Mouse (Mus musculus): ENCODE results near the gene Dpp9. TPM values are rescaled to one million over a fixed set of nuclear protein-coding genes. Genes with fewer than 3 reads are reported as not detected.

Dpp9 gene
- total and polyA plus RNA-seq, 2 experiments: 10.7 to 55.4 TPM

- Histone ChIP-seq H3K27me3 (ENCODE audit: control insufficient read depth, insufficient read depth, low read length) (no peaks in the 10 kb centered on the region), H3K4me3 (ENCODE audit: insufficient read depth, low read depth, low read length) (no peak overlapping the region), H3K9ac (ENCODE audit: low read depth, low read length) (no peak overlapping the region), H3K4me1 (ENCODE audit: control insufficient read depth, insufficient read depth, low read length) (no peaks in the 10 kb centered on the region), H3K27ac (replicated peaks; ENCODE audit: insufficient read depth, low read depth, low read length) (no peak overlapping the region), H3K36me3 (ENCODE audit: control insufficient read depth, insufficient read depth, low read length) (no peaks in the 10 kb centered on the region), H3K79me2 (ENCODE audit: control insufficient read depth, insufficient read depth, low read length) (no peaks in the 10 kb centered on the region)
- TF ChIP-seq POLR2A (IDR thresholded peaks at IDR 0.05; ENCODE audit: extremely low read depth, insufficient read depth, low read length) (no peak), CTCF (IDR thresholded peaks at IDR 0.05; ENCODE audit: low read depth, low read length) (peak; percentile 28; the same call in 1 of the 2 replicates)
- WGBS: 5% methylated on average over 33 of the region's 33 CpGs
- DNase-seq (ENCODE audit: extremely low read depth, low read depth, low spot score): peak; percentile 55
These were observed 23.1 kb upstream of the Dpp9 start for GRCm38 (mm10) chr17:56241541-56242401.

DNA sequence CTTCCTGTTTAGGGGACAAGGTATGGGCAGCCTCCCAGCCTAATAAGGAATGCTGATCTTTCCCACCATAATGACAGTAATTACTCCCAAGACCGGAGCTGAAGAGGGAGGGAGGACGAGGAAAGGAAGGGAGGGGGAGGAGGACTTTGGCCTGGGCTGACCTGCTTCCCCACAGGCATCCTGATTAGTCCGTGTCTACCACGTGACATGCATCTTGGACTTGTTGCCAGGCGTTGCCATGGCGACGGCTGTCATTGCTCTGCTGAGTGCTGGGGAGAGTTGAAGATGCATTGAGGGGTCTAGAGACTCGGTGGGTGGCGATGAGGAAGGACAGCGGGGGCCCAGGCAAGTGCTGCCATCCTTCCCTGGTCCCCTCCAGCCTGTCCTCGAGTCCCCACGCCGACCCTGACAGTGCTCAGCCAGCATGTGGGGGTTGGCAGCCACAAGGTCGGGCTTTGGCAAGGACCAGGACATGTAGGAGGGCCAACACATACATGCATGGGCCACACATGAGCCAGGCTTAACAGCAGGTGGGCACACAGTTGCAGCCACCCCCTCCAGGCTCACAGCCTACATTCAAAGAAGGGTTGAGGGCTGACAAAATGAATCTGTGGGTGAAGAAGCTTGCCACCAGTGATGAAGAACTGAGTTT is 15.2 kb upstream of the Dpp9 start:
- H3K9ac ChIP-seq (ENCODE audit: low read depth, low read length): no peak overlapping the region
- no peaks in the 10 kb centered on the region for H3K27me3 ChIP-seq (ENCODE audit: control insufficient read depth, insufficient read depth, low read length)
- H3K27ac ChIP-seq (replicated peaks; ENCODE audit: insufficient read depth, low read depth, low read length): no peak overlapping the region
- no peaks in the 10 kb centered on the region for H3K36me3 ChIP-seq (ENCODE audit: control insufficient read depth, insufficient read depth, low read length)
- no peak for TF ChIP-seq POLR2A (IDR thresholded peaks at IDR 0.05; ENCODE audit: extremely low read depth, insufficient read depth, low read length)
- no peak for TF ChIP-seq CTCF (IDR thresholded peaks at IDR 0.05; ENCODE audit: low read depth, low read length)
- H3K79me2 ChIP-seq (ENCODE audit: control insufficient read depth, insufficient read depth, low read length): no peaks in the 10 kb centered on the region
- no peak overlapping the region for H3K4me3 ChIP-seq (ENCODE audit: insufficient read depth, low read depth, low read length)
- WGBS: 5% methylated on average over 14 of the region's 14 CpGs
- peak; percentile 61 for DNase-seq (ENCODE audit: extremely low read depth, low read depth, low spot score)
- H3K4me1 ChIP-seq (ENCODE audit: control insufficient read depth, insufficient read depth, low read length): no peaks in the 10 kb centered on the region

DNA sequence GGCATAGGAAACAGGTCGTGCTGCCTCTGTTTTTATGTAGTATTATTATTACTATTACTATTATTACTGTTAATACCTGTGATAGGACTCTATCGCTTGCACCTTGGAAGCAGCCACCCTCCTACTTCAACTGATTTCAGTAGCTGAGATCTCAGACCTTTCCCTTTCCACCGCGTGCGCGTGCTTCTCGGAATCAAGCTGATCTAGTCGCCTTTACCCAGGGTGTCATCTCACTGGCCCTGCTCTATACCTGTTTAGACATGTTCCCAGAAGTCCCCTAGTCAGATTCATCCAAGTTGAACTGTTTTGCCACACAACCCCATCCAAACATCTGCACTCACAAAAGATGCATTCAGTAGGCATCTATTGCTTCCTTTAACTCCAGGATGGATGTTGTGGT is 14.7 kb upstream of the Dpp9 start:
- no peaks in the 10 kb centered on the region for H3K79me2 ChIP-seq (ENCODE audit: control insufficient read depth, insufficient read depth, low read length)
- 59% methylated on average over 8 of the region's 8 CpGs for WGBS
- H3K27ac ChIP-seq (replicated peaks; ENCODE audit: insufficient read depth, low read depth, low read length): no peak overlapping the region
- H3K4me1 ChIP-seq (ENCODE audit: control insufficient read depth, insufficient read depth, low read length): no peaks in the 10 kb centered on the region
- H3K9ac ChIP-seq (ENCODE audit: low read depth, low read length): no peak overlapping the region
- no peak for DNase-seq (ENCODE audit: extremely low read depth, low read depth, low spot score)
- H3K36me3 ChIP-seq (ENCODE audit: control insufficient read depth, insufficient read depth, low read length): no peaks in the 10 kb centered on the region
- H3K4me3 ChIP-seq (ENCODE audit: insufficient read depth, low read depth, low read length): no peak overlapping the region
- no peak for TF ChIP-seq CTCF (IDR thresholded peaks at IDR 0.05; ENCODE audit: low read depth, low read length)
- no peak for TF ChIP-seq POLR2A (IDR thresholded peaks at IDR 0.05; ENCODE audit: extremely low read depth, insufficient read depth, low read length)
- H3K27me3 ChIP-seq (ENCODE audit: control insufficient read depth, insufficient read depth, low read length): no peaks in the 10 kb centered on the region

DNA sequence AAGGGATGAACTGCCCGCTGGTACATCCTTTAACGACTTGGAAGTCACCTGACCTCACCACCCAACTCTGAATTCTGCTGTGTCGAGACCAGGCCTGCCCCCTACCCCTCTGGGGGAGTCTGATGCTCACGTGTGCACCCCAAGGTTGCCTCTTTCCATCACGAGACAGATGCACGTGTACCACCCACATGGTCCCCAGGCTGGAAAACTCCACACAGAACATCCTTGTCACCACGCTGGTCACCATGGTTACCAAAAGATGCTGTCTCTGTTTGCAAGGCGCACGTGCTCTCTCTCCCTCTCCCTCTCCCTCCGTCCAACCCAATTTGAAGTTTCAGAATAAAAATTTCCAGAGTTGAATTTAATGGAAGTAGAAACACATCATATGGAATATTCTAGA is 11.2 kb upstream of the Dpp9 start:
- no peaks in the 10 kb centered on the region for H3K79me2 ChIP-seq (ENCODE audit: control insufficient read depth, insufficient read depth, low read length)
- WGBS: 81% methylated on average over 10 of the region's 10 CpGs
- no peak for DNase-seq (ENCODE audit: extremely low read depth, low read depth, low spot score)
- TF ChIP-seq CTCF (IDR thresholded peaks at IDR 0.05; ENCODE audit: low read depth, low read length) (no peak), POLR2A (IDR thresholded peaks at IDR 0.05; ENCODE audit: extremely low read depth, insufficient read depth, low read length) (no peak)
- no peak overlapping the region for H3K4me3 ChIP-seq (ENCODE audit: insufficient read depth, low read depth, low read length)
- H3K27ac ChIP-seq (replicated peaks; ENCODE audit: insufficient read depth, low read depth, low read length): no peak overlapping the region
- no peaks in the 10 kb centered on the region for H3K36me3 ChIP-seq (ENCODE audit: control insufficient read depth, insufficient read depth, low read length)
- no peaks in the 10 kb centered on the region for H3K4me1 ChIP-seq (ENCODE audit: control insufficient read depth, insufficient read depth, low read length)
- no peaks in the 10 kb centered on the region for H3K27me3 ChIP-seq (ENCODE audit: control insufficient read depth, insufficient read depth, low read length)
- H3K9ac ChIP-seq (ENCODE audit: low read depth, low read length): no peak overlapping the region

DNA sequence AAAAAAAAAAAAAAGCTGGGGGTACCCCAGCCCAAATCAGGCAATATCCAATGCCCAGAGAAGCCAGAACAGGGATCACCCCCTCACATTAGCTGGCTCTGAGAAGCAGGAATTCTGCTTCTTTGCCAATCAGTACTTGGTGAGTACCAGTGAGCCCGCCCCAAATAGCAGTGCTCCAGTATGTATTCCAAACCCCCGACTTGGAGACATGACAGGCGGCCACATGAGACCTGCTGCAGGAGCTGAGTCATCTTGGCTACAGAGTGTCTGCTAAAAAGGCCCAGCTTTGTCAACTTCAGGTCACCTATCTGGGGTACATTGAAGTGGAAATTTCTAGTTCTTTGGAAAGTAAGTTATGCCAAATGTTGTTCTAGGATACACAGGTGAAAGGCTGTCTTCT is 7.9 kb upstream of the Dpp9 start:
- Histone ChIP-seq H3K9ac (ENCODE audit: low read depth, low read length) (no peak overlapping the region), H3K79me2 (ENCODE audit: control insufficient read depth, insufficient read depth, low read length) (no peaks in the 10 kb centered on the region), H3K4me1 (ENCODE audit: control insufficient read depth, insufficient read depth, low read length) (no peaks in the 10 kb centered on the region), H3K36me3 (ENCODE audit: control insufficient read depth, insufficient read depth, low read length) (no peaks in the 10 kb centered on the region), H3K4me3 (ENCODE audit: insufficient read depth, low read depth, low read length) (no peak overlapping the region), H3K27ac (replicated peaks; ENCODE audit: insufficient read depth, low read depth, low read length) (no peak overlapping the region), H3K27me3 (ENCODE audit: control insufficient read depth, insufficient read depth, low read length) (no peaks in the 10 kb centered on the region)
- no peak for TF ChIP-seq POLR2A (IDR thresholded peaks at IDR 0.05; ENCODE audit: extremely low read depth, insufficient read depth, low read length)
- TF ChIP-seq CTCF (IDR thresholded peaks at IDR 0.05; ENCODE audit: low read depth, low read length): no peak
- no peak for DNase-seq (ENCODE audit: extremely low read depth, low read depth, low spot score)
- WGBS: 82% methylated on average over 3 of the region's 3 CpGs

GRCm38 (mm10) chr17:56224916-56225315 is 6.2 kb upstream of the Dpp9 start:
- DNase-seq (ENCODE audit: extremely low read depth, low read depth, low spot score): no peak
- no peaks in the 10 kb centered on the region for H3K27me3 ChIP-seq (ENCODE audit: control insufficient read depth, insufficient read depth, low read length)
- no peak for TF ChIP-seq POLR2A (IDR thresholded peaks at IDR 0.05; ENCODE audit: extremely low read depth, insufficient read depth, low read length)
- no peak for TF ChIP-seq CTCF (IDR thresholded peaks at IDR 0.05; ENCODE audit: low read depth, low read length)
- no peak overlapping the region for H3K9ac ChIP-seq (ENCODE audit: low read depth, low read length)
- WGBS: 56% methylated on average over 1 of the region's 1 CpGs
- no peaks in the 10 kb centered on the region for H3K79me2 ChIP-seq (ENCODE audit: control insufficient read depth, insufficient read depth, low read length)
- H3K36me3 ChIP-seq (ENCODE audit: control insufficient read depth, insufficient read depth, low read length): no peaks in the 10 kb centered on the region
- H3K4me3 ChIP-seq (ENCODE audit: insufficient read depth, low read depth, low read length): no peak overlapping the region
- H3K27ac ChIP-seq (replicated peaks; ENCODE audit: insufficient read depth, low read depth, low read length): no peak overlapping the region
- H3K4me1 ChIP-seq (ENCODE audit: control insufficient read depth, insufficient read depth, low read length): peaks cover 3% of the 10 kb centered on the region; the same call in 1 of the 2 replicates

Data from liver, adult 2 months (tissue).